Mouse (Mus musculus): Measurements from ENCODE around the gene Dctd.
A peak's percentile ranks its signal among the peaks of the same experiment; 100 is the strongest.

Dctd gene

GRCm38 (mm10) chr8:48098792-48099191, at the start of gene Dctd:
TSS of gene Dctd (plus strand) at chr8:48099092.
- DNase-seq (ENCODE audit: low spot score in 2 of 2) = no peak

GRCm38 (mm10) chr8:48053611-48054010, 45.3 kb upstream of the Dctd start:
- no peak for DNase-seq (ENCODE audit: low spot score in 2 of 2)

- DNase-seq (ENCODE audit: low spot score in 2 of 2) = no peak
These were observed 35.3 kb upstream of the Dctd start for GRCm38 (mm10) chr8:48063526-48064072.

GRCm38 (mm10) chr8:48074149-48074548, 24.7 kb upstream of the Dctd start:
- no peak for DNase-seq (ENCODE audit: low spot score in 2 of 2)

GRCm38 (mm10) chr8:48082343-48082742, 16.5 kb upstream of the Dctd start:
- no peak for DNase-seq (ENCODE audit: low spot score in 2 of 2)

- DNase-seq (ENCODE audit: low spot score in 2 of 2) = no peak
These were observed 8.2 kb upstream of the Dctd start for GRCm38 (mm10) chr8:48090661-48091060.

- no peak for DNase-seq (ENCODE audit: low spot score in 2 of 2)
These were observed 3.5 kb upstream of the Dctd start for GRCm38 (mm10) chr8:48095378-48095777.

GRCm38 (mm10) chr8:48097131-48097794, 1.6 kb upstream of the Dctd start:
- DNase-seq (ENCODE audit: low spot score in 2 of 2) = peak in 1 of 2 experiments; percentile 3

GRCm38 (mm10) chr8:48098081-48098639, 732 bp upstream of the Dctd start:
- DNase-seq (ENCODE audit: low spot score in 2 of 2) = no peak

GRCm38 (mm10) chr8:48100100-48100787, 1.4 kb downstream of the Dctd start:
- no peak for DNase-seq (ENCODE audit: low spot score in 2 of 2)

- DNase-seq (ENCODE audit: low spot score in 2 of 2) = no peak
These were observed 10.5 kb downstream of the Dctd start for GRCm38 (mm10) chr8:48109373-48109855.

- DNase-seq (ENCODE audit: low spot score in 2 of 2) = peak; percentile 24 to 61
These were observed 11.2 kb downstream of the Dctd start for GRCm38 (mm10) chr8:48109856-48110780.

GRCm38 (mm10) chr8:48114591-48114990, 15.7 kb downstream of the Dctd start:
- DNase-seq (ENCODE audit: low spot score in 2 of 2) = no peak

- no peak for DNase-seq (ENCODE audit: low spot score in 2 of 2)
These were observed 24.1 kb downstream of the Dctd start for GRCm38 (mm10) chr8:48122991-48123390.

GRCm38 (mm10) chr8:48124857-48125256, 26.0 kb downstream of the Dctd start:
- no peak for DNase-seq (ENCODE audit: low spot score in 2 of 2)

- DNase-seq (ENCODE audit: low spot score in 2 of 2) = no peak
These were observed 28.1 kb downstream of the Dctd start for GRCm38 (mm10) chr8:48126954-48127353.

GRCm38 (mm10) chr8:48130266-48130665, 31.4 kb downstream of the Dctd start:
- no peak for DNase-seq (ENCODE audit: low spot score in 2 of 2)

GRCm38 (mm10) chr8:48133321-48133720, 34.4 kb downstream of the Dctd start:
- DNase-seq (ENCODE audit: low spot score in 2 of 2) = no peak

GRCm38 (mm10) chr8:48136804-48137650, 38.1 kb downstream of the Dctd start:
- DNase-seq (ENCODE audit: low spot score in 2 of 2) = no peak

GRCm38 (mm10) chr8:48137651-48137937, 38.7 kb downstream of the Dctd start:
- no peak for DNase-seq (ENCODE audit: low spot score in 2 of 2)

- DNase-seq (ENCODE audit: low spot score in 2 of 2) = no peak
These were observed 42.1 kb downstream of the Dctd start for GRCm38 (mm10) chr8:48141023-48141422.
